Mouse (Mus musculus) heart, embryonic 14.5 days (tissue): Measurements from ENCODE around the gene Mtmr10. TPM values are rescaled to one million over a fixed set of nuclear protein-coding genes. Genes with fewer than 3 reads are reported as not detected.

Experiments used
- ATAC-seq: fragments of 200-750 bp; cut with Nextera tagmentation; 2 replicates; pipeline ENCODE4 v1.8.0; 2017; ENCODE audit warnings: low read depth, moderate TSS enrichment; ENCODE audit not compliant: insufficient number of reproducible peaks, insufficient read depth, low FRiP score
- H3K27ac ChIP-seq, 2 experiments: fragments of 200-500 bp in 1 of 2; fragments of 300-500 bp in 1 of 2; sonication (generic) in 1 of 2; replicated peaks in 1 of 2; 2 replicates each; pipeline ENCODE4 v1.5.1; 2012 to 2014; ENCODE audit warnings: low read depth in 2 of 2, low read length in 2 of 2, control low read depth in 1 of 2, mild to moderate bottlenecking in 1 of 2, mixed read lengths in 1 of 2; ENCODE audit not compliant: control insufficient read depth in 1 of 2, insufficient read depth in 1 of 2
- H3K27me3 ChIP-seq: fragments of 300-500 bp; sonication (generic); 2 replicates; pipeline ENCODE4 v1.6.1; 2014; ENCODE audit warnings: mild to moderate bottlenecking, low read length, control low read depth; ENCODE audit not compliant: control insufficient read depth, insufficient read depth
- H3K36me3 ChIP-seq: fragments of 300-500 bp; sonication (generic); 2 replicates; pipeline ENCODE4 v1.6.1; 2014; ENCODE audit warnings: mild to moderate bottlenecking, control low read depth, low read length, mixed read lengths; ENCODE audit not compliant: control insufficient read depth, insufficient read depth
- H3K4me1 ChIP-seq, 2 experiments: fragments of 200-500 bp in 1 of 2; fragments of 300-500 bp in 1 of 2; sonication (generic) in 1 of 2; 2 replicates each; pipeline ENCODE4 v1.6.1; 2012 to 2014; ENCODE audit warnings: low read length in 2 of 2, control low read depth in 1 of 2, mixed read lengths in 1 of 2; ENCODE audit not compliant: control insufficient read depth in 2 of 2, insufficient read depth in 2 of 2
- H3K4me2 ChIP-seq: fragments of 300-500 bp; sonication (generic); 2 replicates; pipeline ENCODE4 v1.6.1; 2014; ENCODE audit warnings: mild to moderate bottlenecking, low read length
- H3K4me3 ChIP-seq, 2 experiments: fragments of 200-500 bp in 1 of 2; fragments of 300-500 bp in 1 of 2; sonication (generic) in 1 of 2; 2 replicates each; pipeline ENCODE4 v1.5.1; 2012 to 2014; ENCODE audit warnings: low read length in 2 of 2, mild to moderate bottlenecking in 2 of 2, control low read depth in 1 of 2, low read depth in 1 of 2, moderate library complexity in 1 of 2; ENCODE audit not compliant: control insufficient read depth in 1 of 2, insufficient read depth in 1 of 2
- H3K9ac ChIP-seq: fragments of 300-500 bp; sonication (generic); 2 replicates; pipeline ENCODE4 v1.6.1; 2014; ENCODE audit warnings: mild to moderate bottlenecking, low read length
- H3K9me3 ChIP-seq: fragments of 300-500 bp; sonication (generic); 2 replicates; pipeline ENCODE4 v1.6.1; 2016; ENCODE audit warnings: low read length, control low read depth; ENCODE audit not compliant: control insufficient read depth
- WGBS: fragments of 180-500 bp; shearing (Covaris S2); extraction: QIAGEN DNeasy Blood & Tissue Kit; methylation state at CpG from one replicate; pipeline ENCODE4 v1.1.7; 2014; 5-methylcytosine and 5-hydroxymethylcytosine counted together
- microRNA-seq: library from miRNA; unstranded; fragments of <30 nt; microRNA quantifications from one replicate; pipeline ENCODE4, GENCODE M21; 2016
- polyA plus RNA-seq: library from polyadenylated mRNA; unstranded; fragments of >200 nt; fragmentation: Nextera tagmentation; extraction: Ambion mirVana; gene quantifications from 2 replicates; pipeline ENCODE4 v1.2.1, GENCODE M21; 2014

The Mtmr10 gene
- polyA plus RNA-seq, 1 experiment from 2014 or later = 7.8 TPM

- H3K4me3 ChIP-seq = peak overlapping the region; percentile 66 to 83
- ATAC-seq = no peak
- H3K9me3 ChIP-seq = no peaks in the 10 kb centered on the region
- peak overlapping the region; percentile 91 to 97 for H3K27ac ChIP-seq
- peak overlapping the region; percentile 83 for H3K9ac ChIP-seq
- no peaks in the 10 kb centered on the region for H3K27me3 ChIP-seq
- peaks cover 42% of the 10 kb centered on the region for H3K36me3 ChIP-seq
- 11% methylated on average over 18 of the region's 18 CpGs for WGBS
- H3K4me2 ChIP-seq = peak overlapping the region; percentile 87
- H3K4me1 ChIP-seq = peaks cover 2 to 3% of the 10 kb centered on the region in 2 experiments; a peak in 1 of 4 replicates
Observed at GRCm38 (mm10) chr7:64373147-64373829, 85.8 kb downstream of the Mtmr10 start.

- peak within 1 kb of the TSS; percentile 91 to 97 for H3K27ac ChIP-seq
- H3K4me2 ChIP-seq = peak within 1 kb of the TSS; percentile 87
- H3K9me3 ChIP-seq = no peaks in the 10 kb centered on the region
- H3K27me3 ChIP-seq = no peaks in the 10 kb centered on the region
- peak; percentile 88 for ATAC-seq
- peak within 1 kb of the TSS; percentile 66 to 83 for H3K4me3 ChIP-seq
- H3K9ac ChIP-seq = peak within 1 kb of the TSS; percentile 83
- 3% methylated on average over 27 of the region's 27 CpGs for WGBS
- peaks cover 42% of the 10 kb centered on the region for H3K36me3 ChIP-seq
- peaks cover 2 to 3% of the 10 kb centered on the region in 2 experiments; a peak in 1 of 4 replicates for H3K4me1 ChIP-seq
Observed at GRCm38 (mm10) chr7:64373830-64374562, 86.5 kb downstream of the Mtmr10 start, which contains the start of gene Fan1. TSS of gene Fan1 (minus strand) at chr7:64374095.

Small RNAs within 50 kb of the gene (microRNA-seq; reads per million reads assigned to microRNA genes)
- gene Mir6416 = not detected

Other genes with a start within 250 kb of the Mtmr10 start
- 0.16 TPM in 1 of 2 replicates, not detected in the other for gene Trpm1, start 133.8 kb upstream of the Mtmr10 start, polyA plus RNA-seq
- 4.1 and 4.2 TPM in 2 replicates for gene Fan1, start 86.4 kb downstream of the Mtmr10 start, polyA plus RNA-seq
- gene Mphosph10, start 104.6 kb downstream of the Mtmr10 start, polyA plus RNA-seq = 18.6 and 20.0 TPM in 2 replicates
- 145 and 150 TPM in 2 replicates for gene Mcee, start 105.0 kb downstream of the Mtmr10 start, polyA plus RNA-seq
- gene Apba2, start 214.1 kb downstream of the Mtmr10 start, polyA plus RNA-seq = 0.22 and 0.85 TPM in 2 replicates